Mouse (Mus musculus): Measurements from ENCODE around the gene Stra6l. TPM values are rescaled to one million over a fixed set of nuclear protein-coding genes. Genes with fewer than 3 reads are reported as not detected.
A peak's percentile ranks its signal among the peaks of the same experiment; 100 is the strongest.

Gene Stra6l
- polyA plus RNA-seq, 1 experiment from 2014 or later = not detected

- ATAC-seq (ENCODE audit: insufficient number of reproducible peaks, insufficient read depth, low FRiP score, low TSS enrichment, low read depth) = no peak
- Histone ChIP-seq H3K36me3 (no peaks in the 10 kb centered on the region), H3K9ac (no peak overlapping the region), H3K4me3 (no peak overlapping the region), H3K27ac (no peak overlapping the region), H3K27me3 (no peaks in the 10 kb centered on the region), H3K4me1 (no peaks in the 10 kb centered on the region), H3K4me2 (no peak overlapping the region), H3K9me3 (no peaks in the 10 kb centered on the region)
- 90% methylated on average over 16 of the region's 16 CpGs for WGBS
These were observed 34.8 kb downstream of the Stra6l start for GRCm38 (mm10) chr4:45883250-45883649.

GRCm38 (mm10) chr4:45889487-45889886 is 41.0 kb downstream of the Stra6l start:
- Histone ChIP-seq H3K27ac (no peak overlapping the region), H3K27me3 (no peaks in the 10 kb centered on the region), H3K9ac (no peak overlapping the region), H3K4me2 (no peak overlapping the region), H3K36me3 (no peaks in the 10 kb centered on the region), H3K9me3 (no peaks in the 10 kb centered on the region), H3K4me3 (no peak overlapping the region), H3K4me1 (peaks cover 10% of the 10 kb centered on the region)
- 57% methylated on average over 6 of the region's 6 CpGs for WGBS
- no peak for ATAC-seq (ENCODE audit: insufficient number of reproducible peaks, insufficient read depth, low FRiP score, low TSS enrichment, low read depth)

GRCm38 (mm10) chr4:45890066-45890761 is 41.8 kb downstream of the Stra6l start, which contains the start of gene Ccdc180:
TSS of gene Ccdc180 (plus strand) at chr4:45890303.
- Histone ChIP-seq H3K9ac (no peak within 1 kb of the TSS), H3K4me3 (no peak within 1 kb of the TSS), H3K36me3 (no peaks in the 10 kb centered on the region), H3K27me3 (no peaks in the 10 kb centered on the region), H3K4me2 (peak within 1 kb of the TSS; percentile 52), H3K9me3 (no peaks in the 10 kb centered on the region), H3K27ac (no peak within 1 kb of the TSS), H3K4me1 (peaks cover 10% of the 10 kb centered on the region)
- 13% methylated on average over 19 of the region's 19 CpGs for WGBS
- ATAC-seq (ENCODE audit: insufficient number of reproducible peaks, insufficient read depth, low FRiP score, low TSS enrichment, low read depth) = 0 out of 2 replicates have a peak, but pooled peaks have one; percentile 43

- Histone ChIP-seq H3K9me3 (no peaks in the 10 kb centered on the region), H3K27me3 (0 out of 2 replicates have a peak, but pooled peaks cover 4% of the 10 kb centered on the region), H3K36me3 (no peaks in the 10 kb centered on the region), H3K27ac (no peak overlapping the region), H3K4me1 (peaks cover 5% of the 10 kb centered on the region; the same call in 1 of the 2 replicates), H3K4me2 (no peak overlapping the region), H3K4me3 (no peak overlapping the region), H3K9ac (no peak overlapping the region)
- 15% methylated on average over 16 of the region's 16 CpGs for WGBS
- no peak for ATAC-seq (ENCODE audit: insufficient number of reproducible peaks, insufficient read depth, low FRiP score, low TSS enrichment, low read depth)
These were observed 48.1 kb downstream of the Stra6l start for GRCm38 (mm10) chr4:45896425-45897081.

GRCm38 (mm10) chr4:45898413-45898812 is 49.9 kb downstream of the Stra6l start:
- Histone ChIP-seq H3K27me3 (0 out of 2 replicates have a peak, but pooled peaks cover 4% of the 10 kb centered on the region), H3K36me3 (no peaks in the 10 kb centered on the region), H3K4me3 (no peak overlapping the region), H3K9me3 (no peaks in the 10 kb centered on the region), H3K9ac (no peak overlapping the region), H3K4me2 (no peak overlapping the region), H3K4me1 (peaks cover 5% of the 10 kb centered on the region; the same call in 1 of the 2 replicates), H3K27ac (no peak overlapping the region)
- WGBS = 50% methylated on average over 5 of the region's 5 CpGs
- ATAC-seq (ENCODE audit: insufficient number of reproducible peaks, insufficient read depth, low FRiP score, low TSS enrichment, low read depth) = no peak

GRCm38 (mm10) chr4:45909256-45909655 is 60.8 kb downstream of the Stra6l start:
- Histone ChIP-seq H3K27me3 (no peaks in the 10 kb centered on the region), H3K9me3 (no peaks in the 10 kb centered on the region), H3K27ac (no peak overlapping the region), H3K4me2 (no peak overlapping the region), H3K4me3 (no peak overlapping the region), H3K36me3 (no peaks in the 10 kb centered on the region), H3K9ac (no peak overlapping the region), H3K4me1 (no peaks in the 10 kb centered on the region)
- ATAC-seq (ENCODE audit: insufficient number of reproducible peaks, insufficient read depth, low FRiP score, low TSS enrichment, low read depth) = no peak
- 87% methylated on average over 13 of the region's 13 CpGs for WGBS

GRCm38 (mm10) chr4:45909924-45910323 is 61.5 kb downstream of the Stra6l start:
- Histone ChIP-seq H3K4me1 (no peaks in the 10 kb centered on the region), H3K4me2 (no peak overlapping the region), H3K27me3 (no peaks in the 10 kb centered on the region), H3K9ac (no peak overlapping the region), H3K9me3 (no peaks in the 10 kb centered on the region), H3K4me3 (no peak overlapping the region), H3K36me3 (no peaks in the 10 kb centered on the region), H3K27ac (no peak overlapping the region)
- 66% methylated on average over 4 of the region's 4 CpGs for WGBS
- ATAC-seq (ENCODE audit: insufficient number of reproducible peaks, insufficient read depth, low FRiP score, low TSS enrichment, low read depth) = no peak

GRCm38 (mm10) chr4:45911256-45911655 is 62.8 kb downstream of the Stra6l start:
- no peak overlapping the region for H3K27ac ChIP-seq
- no peak overlapping the region for H3K9ac ChIP-seq
- no peak for ATAC-seq (ENCODE audit: insufficient number of reproducible peaks, insufficient read depth, low FRiP score, low TSS enrichment, low read depth)
- H3K4me2 ChIP-seq = no peak overlapping the region
- H3K9me3 ChIP-seq = no peaks in the 10 kb centered on the region
- H3K36me3 ChIP-seq = no peaks in the 10 kb centered on the region
- no peaks in the 10 kb centered on the region for H3K27me3 ChIP-seq
- H3K4me1 ChIP-seq = no peaks in the 10 kb centered on the region
- H3K4me3 ChIP-seq = no peak overlapping the region
- 81% methylated on average over 5 of the region's 5 CpGs for WGBS

GRCm38 (mm10) chr4:45911876-45912275 is 63.4 kb downstream of the Stra6l start:
- WGBS = 90% methylated on average over 4 of the region's 4 CpGs
- no peak overlapping the region for H3K9ac ChIP-seq
- H3K27me3 ChIP-seq = no peaks in the 10 kb centered on the region
- ATAC-seq (ENCODE audit: insufficient number of reproducible peaks, insufficient read depth, low FRiP score, low TSS enrichment, low read depth) = no peak
- H3K4me2 ChIP-seq = no peak overlapping the region
- H3K36me3 ChIP-seq = no peaks in the 10 kb centered on the region
- H3K9me3 ChIP-seq = no peaks in the 10 kb centered on the region
- no peaks in the 10 kb centered on the region for H3K4me1 ChIP-seq
- H3K27ac ChIP-seq = no peak overlapping the region
- no peak overlapping the region for H3K4me3 ChIP-seq

- H3K4me1 ChIP-seq = no peaks in the 10 kb centered on the region
- H3K27ac ChIP-seq = no peak overlapping the region
- H3K9me3 ChIP-seq = no peaks in the 10 kb centered on the region
- no peak overlapping the region for H3K9ac ChIP-seq
- 80% methylated on average over 7 of the region's 7 CpGs for WGBS
- ATAC-seq (ENCODE audit: insufficient number of reproducible peaks, insufficient read depth, low FRiP score, low TSS enrichment, low read depth) = no peak
- no peaks in the 10 kb centered on the region for H3K27me3 ChIP-seq
- H3K36me3 ChIP-seq = no peaks in the 10 kb centered on the region
- H3K4me3 ChIP-seq = no peak overlapping the region
- H3K4me2 ChIP-seq = no peak overlapping the region
These were observed 68.6 kb downstream of the Stra6l start for GRCm38 (mm10) chr4:45917091-45917490.

- no peak overlapping the region for H3K27ac ChIP-seq
- ATAC-seq (ENCODE audit: insufficient number of reproducible peaks, insufficient read depth, low FRiP score, low TSS enrichment, low read depth) = no peak
- H3K4me1 ChIP-seq = no peaks in the 10 kb centered on the region
- no peaks in the 10 kb centered on the region for H3K27me3 ChIP-seq
- no peak overlapping the region for H3K4me3 ChIP-seq
- no peak overlapping the region for H3K9ac ChIP-seq
- 86% methylated on average over 10 of the region's 10 CpGs for WGBS
- H3K9me3 ChIP-seq = no peaks in the 10 kb centered on the region
- no peaks in the 10 kb centered on the region for H3K36me3 ChIP-seq
- no peak overlapping the region for H3K4me2 ChIP-seq
These were observed 73.4 kb downstream of the Stra6l start for GRCm38 (mm10) chr4:45921663-45922435.
